In the genomic region with DNA sequence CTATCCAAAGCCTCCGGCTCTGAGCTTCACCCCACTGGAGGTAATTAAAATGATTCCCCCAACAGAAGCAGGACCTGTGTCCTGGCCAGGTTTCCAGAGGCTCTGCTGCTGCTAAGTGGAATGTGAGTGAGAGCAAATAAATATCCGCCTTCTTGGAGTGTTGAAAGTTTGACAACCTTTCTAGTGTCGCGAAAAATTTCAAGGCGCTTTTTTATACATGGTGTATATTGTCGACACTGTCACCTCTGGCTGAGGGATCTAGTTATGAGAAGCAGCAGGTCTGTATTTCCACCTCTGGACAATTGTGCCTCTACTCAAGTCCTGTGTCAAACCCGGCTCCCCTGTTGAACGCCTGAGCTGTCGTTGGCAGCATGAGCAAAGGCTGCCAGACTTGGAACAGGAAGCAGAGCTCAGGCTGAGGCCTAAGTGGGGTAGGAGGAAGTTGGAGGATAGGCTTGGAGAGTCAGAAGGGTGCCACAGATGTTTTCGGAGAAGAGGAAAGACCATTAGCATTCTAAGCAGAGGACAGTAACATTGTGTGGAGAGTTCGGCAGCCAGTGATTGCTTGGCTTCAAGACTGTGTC, we compare ENCODE assay signal across 13 mouse cellular contexts.
DNase-seq lines count a peak whose midpoint lies in the region; ATAC-seq and TF ChIP-seq lines count a peak whose summit lies in the region.
"Had no signal": no experiment of that assay in that cellular context is flagged by ENCODE, and none has a peak within 500 bp of the region (broad histone marks: within the 10 kb centered on the region; RNA-seq: fewer than 3 reads in every experiment).

No protein-coding gene starts in this region.

- H3K27me3 ChIP-seq in heart, embryonic 14.5 days (ENCODE audit: control insufficient read depth, insufficient read depth, low read length), result no peaks in the 10 kb centered on the region
- H3K27me3 ChIP-seq in neural tube, embryonic 11.5 days (ENCODE audit: control insufficient read depth, insufficient read depth, low read length), result no peaks in the 10 kb centered on the region
- H3K27me3 ChIP-seq in neural tube, embryonic 15.5 days (replicated peaks), result 0 out of 2 replicates have a peak, but pooled peaks cover 2% of the 10 kb centered on the region
- no peaks in the 10 kb centered on the region for H3K27me3 ChIP-seq in heart, postnatal 0 days (ENCODE audit: control insufficient read depth, insufficient read depth, low read length)
- H3K27me3 ChIP-seq in midbrain, embryonic 13.5 days, result no peaks in the 10 kb centered on the region

- no peak for TF ChIP-seq CTCF in heart, postnatal 0 days (IDR thresholded peaks at IDR 0.05; ENCODE audit: low read depth)

- peak overlapping the region; percentile 77 to 80 for H3K27ac ChIP-seq in heart, embryonic 14.5 days (replicated peaks in 1 of 2; ENCODE audit: control insufficient read depth in 1 of 2, insufficient read depth in 1 of 2, low read depth in 2 of 2, low read length in 2 of 2)
- H3K27ac ChIP-seq in neural tube, embryonic 11.5 days (ENCODE audit: low read depth, low read length), result no peak overlapping the region
- no peak overlapping the region for H3K27ac ChIP-seq in neural tube, embryonic 15.5 days (replicated peaks)
- H3K27ac ChIP-seq in heart, postnatal 0 days (ENCODE audit: low read depth), result peak overlapping the region; percentile 54; the same call in 1 of the 2 replicates
- H3K27ac ChIP-seq in midbrain, embryonic 13.5 days, result no peak overlapping the region
- H3K27ac ChIP-seq: forebrain, embryonic 10.5 days; hindbrain, embryonic 13.5 days; liver, embryonic 12.5 days had no signal

- TF ChIP-seq EP300 in heart, postnatal 0 days (IDR thresholded peaks at IDR 0.05; ENCODE audit: low read depth), result no peak

- H3K4me2 ChIP-seq in heart, embryonic 14.5 days (ENCODE audit: low read length), result no peak overlapping the region
- H3K4me2 ChIP-seq in neural tube, embryonic 11.5 days (ENCODE audit: low read depth), result no peak overlapping the region
- H3K4me2 ChIP-seq in neural tube, embryonic 15.5 days, result no peak overlapping the region
- H3K4me2 ChIP-seq in heart, postnatal 0 days (ENCODE audit: low read depth, low read length), result no peak overlapping the region
- no peak overlapping the region for H3K4me2 ChIP-seq in midbrain, embryonic 13.5 days (replicated peaks)
- H3K4me2 ChIP-seq: hindbrain, embryonic 13.5 days; liver, embryonic 12.5 days had no signal

- H3K9me3 ChIP-seq in heart, embryonic 14.5 days (ENCODE audit: control insufficient read depth, low read length), result no peaks in the 10 kb centered on the region
- no peaks in the 10 kb centered on the region for H3K9me3 ChIP-seq in neural tube, embryonic 11.5 days (ENCODE audit: control insufficient read depth, low read length)
- H3K9me3 ChIP-seq in neural tube, embryonic 15.5 days (replicated peaks), result no peaks in the 10 kb centered on the region
- H3K9me3 ChIP-seq in heart, postnatal 0 days (replicated peaks; ENCODE audit: control insufficient read depth, low read length), result no peaks in the 10 kb centered on the region
- no peaks in the 10 kb centered on the region for H3K9me3 ChIP-seq in midbrain, embryonic 13.5 days
- H3K9me3 ChIP-seq: forebrain, embryonic 10.5 days; hindbrain, embryonic 13.5 days; liver, embryonic 12.5 days had no signal

- ATAC-seq in heart, embryonic 14.5 days (ENCODE audit: insufficient number of reproducible peaks, insufficient read depth, low FRiP score, low read depth), result peak; percentile 29
- ATAC-seq in neural tube, embryonic 11.5 days (ENCODE audit: insufficient read depth, low FRiP score, low TSS enrichment), result no peak
- ATAC-seq in neural tube, embryonic 15.5 days (ENCODE audit: low FRiP score), result no peak
- peak; percentile 45 for ATAC-seq in heart, postnatal 0 days (ENCODE audit: insufficient read depth, low read depth)
- ATAC-seq in midbrain, embryonic 13.5 days, result no peak
- ATAC-seq: liver, embryonic 12.5 days had no signal

- H3K4me3 ChIP-seq in heart, embryonic 14.5 days (ENCODE audit: control insufficient read depth in 1 of 2, insufficient read depth in 1 of 2, low read depth in 1 of 2, low read length in 2 of 2), result no peak overlapping the region
- H3K4me3 ChIP-seq in neural tube, embryonic 11.5 days (ENCODE audit: low read depth, low read length), result no peak overlapping the region
- H3K4me3 ChIP-seq in neural tube, embryonic 15.5 days (replicated peaks), result no peak overlapping the region
- no peak overlapping the region for H3K4me3 ChIP-seq in heart, postnatal 0 days (ENCODE audit: low read depth, low read length)
- H3K4me3 ChIP-seq in midbrain, embryonic 13.5 days (replicated peaks), result no peak overlapping the region
- H3K4me3 ChIP-seq: forebrain, embryonic 10.5 days; hindbrain, embryonic 13.5 days; liver, embryonic 12.5 days had no signal

- no peak for DNase-seq in heart, postnatal 25 days (ENCODE audit: low spot score)
- peak; percentile 13 for DNase-seq in neural tube, embryonic 11.5 days (ENCODE audit: low spot score)
- DNase-seq in heart, postnatal 0 days (ENCODE audit: low spot score), result peak; percentile 50
- peak; percentile 16 for DNase-seq in lung, postnatal 10 days
- no peak for DNase-seq in c-Kit-positive CD71-positive TER-119-positive erythroid progenitor cells, embryonic 14.5 days (ENCODE audit: low spot score)
- DNase-seq: adrenal gland, postnatal 25 days; cerebellum, postnatal 14 days had no signal

- intact Hi-C loops in heart, postnatal 25 days (cut with DNase I), result loop anchor here (10.0 kb wide), 1 partner anchor 98 kb away; no protein-coding TSS in a partner anchor

- no peaks in the 10 kb centered on the region for H3K36me3 ChIP-seq in heart, embryonic 14.5 days (ENCODE audit: control insufficient read depth, insufficient read depth, low read length)
- H3K36me3 ChIP-seq in neural tube, embryonic 11.5 days (ENCODE audit: control insufficient read depth, insufficient read depth, low read length), result no peaks in the 10 kb centered on the region
- H3K36me3 ChIP-seq in neural tube, embryonic 15.5 days, result no peaks in the 10 kb centered on the region
- H3K36me3 ChIP-seq in heart, postnatal 0 days (replicated peaks; ENCODE audit: control insufficient read depth, insufficient read depth, low read length), result no peaks in the 10 kb centered on the region
- no peaks in the 10 kb centered on the region for H3K36me3 ChIP-seq in midbrain, embryonic 13.5 days
- H3K36me3 ChIP-seq: forebrain, embryonic 10.5 days; hindbrain, embryonic 13.5 days; liver, embryonic 12.5 days had no signal

- H3K4me1 ChIP-seq in heart, embryonic 14.5 days (ENCODE audit: control insufficient read depth in 2 of 2, insufficient read depth in 2 of 2, low read length in 2 of 2), result peaks cover 18 to 37% of the 10 kb centered on the region in 2 experiments
- peaks cover 6% of the 10 kb centered on the region; the same call in 1 of the 2 replicates for H3K4me1 ChIP-seq in neural tube, embryonic 11.5 days (ENCODE audit: control insufficient read depth, insufficient read depth, low read length)
- H3K4me1 ChIP-seq in neural tube, embryonic 15.5 days, result peaks cover 38% of the 10 kb centered on the region
- H3K4me1 ChIP-seq in heart, postnatal 0 days (ENCODE audit: control insufficient read depth, insufficient read depth), result peaks cover 21% of the 10 kb centered on the region
- H3K4me1 ChIP-seq in midbrain, embryonic 13.5 days (replicated peaks), result peaks cover 31% of the 10 kb centered on the region
- H3K4me1 ChIP-seq: liver, embryonic 12.5 days had no signal

- no peak overlapping the region for H3K9ac ChIP-seq in heart, embryonic 14.5 days (ENCODE audit: low read length)
- H3K9ac ChIP-seq in neural tube, embryonic 11.5 days (ENCODE audit: low read length), result no peak overlapping the region
- H3K9ac ChIP-seq in neural tube, embryonic 15.5 days (replicated peaks), result no peak overlapping the region
- H3K9ac ChIP-seq in heart, postnatal 0 days (replicated peaks; ENCODE audit: low read depth, low read length), result no peak overlapping the region
- H3K9ac ChIP-seq in midbrain, embryonic 13.5 days (replicated peaks), result no peak overlapping the region
- H3K9ac ChIP-seq: hindbrain, embryonic 13.5 days; liver, embryonic 12.5 days had no signal

- 23% methylated on average over 11 of the region's 11 CpGs for WGBS in heart, embryonic 14.5 days
- WGBS in neural tube, embryonic 11.5 days, result 80% methylated on average over 11 of the region's 11 CpGs
- WGBS in neural tube, embryonic 15.5 days, result 80% methylated on average over 11 of the region's 11 CpGs
- WGBS in heart, postnatal 0 days, result 22% methylated on average over 11 of the region's 11 CpGs
- 81% methylated on average over 11 of the region's 11 CpGs for WGBS in midbrain, embryonic 13.5 days

Comparison
In these comparisons a context has a peak if more than half of its experiments do, and no peak if none do; other contexts are left out.
1. DNase-seq: peak in neural tube, embryonic 11.5 days (single experiment), heart, postnatal 0 days (single experiment) and lung, postnatal 10 days (single experiment); none in heart, postnatal 25 days (single experiment) and c-Kit-positive CD71-positive TER-119-positive erythroid progenitor cells, embryonic 14.5 days (single experiment).
2. ATAC-seq: peak in heart, embryonic 14.5 days (single experiment) and heart, postnatal 0 days (single experiment); none in neural tube, embryonic 11.5 days (single experiment), neural tube, embryonic 15.5 days (single experiment) and midbrain, embryonic 13.5 days (single experiment).
3. H3K27ac ChIP-seq: peak in heart, embryonic 14.5 days (2 of 2) and heart, postnatal 0 days (single experiment); none in neural tube, embryonic 11.5 days (single experiment), neural tube, embryonic 15.5 days (single experiment) and midbrain, embryonic 13.5 days (single experiment).